Mouse (Mus musculus): Measurements from ENCODE around the gene Abhd6. TPM values are rescaled to one million over a fixed set of nuclear protein-coding genes. Genes with fewer than 3 reads are reported as not detected.
"Not testable (repeated sequence)": the region's sequence is repeated elsewhere in the genome, so short reads cannot be mapped to it uniquely, and the experiment has no call there.

Gene Abhd6
- polyA plus RNA-seq, 1 experiment from 2014 or later, result 24.2 TPM

DNA sequence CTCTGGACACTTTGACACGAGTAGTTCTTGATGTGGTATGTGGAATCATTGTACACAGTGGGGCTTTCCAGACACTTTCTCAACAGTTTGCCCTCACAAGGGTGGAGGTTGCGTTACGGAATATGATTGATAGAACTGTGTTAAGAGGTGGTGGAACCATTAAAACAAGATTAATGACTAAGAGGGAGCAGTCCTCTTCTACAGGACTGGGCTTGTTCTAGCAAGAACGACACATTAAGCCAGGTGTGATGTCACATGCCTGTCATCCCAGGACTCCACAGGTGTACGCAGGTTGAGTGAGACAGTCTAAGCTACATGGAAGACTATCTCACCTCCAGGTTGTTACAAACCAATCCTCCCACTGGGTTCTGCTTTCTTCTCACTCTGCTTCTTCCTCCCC is 3.3 kb upstream of the Abhd6 start:
- Histone ChIP-seq H3K27me3 (peaks cover 30% of the 10 kb centered on the region), H3K4me2 (no peak overlapping the region), H3K27ac (no peak overlapping the region), H3K36me3 (no peaks in the 10 kb centered on the region), H3K9ac (no peak overlapping the region), H3K9me3 (no peaks in the 10 kb centered on the region), H3K4me1 (peaks cover 19% of the 10 kb centered on the region), H3K4me3 (no peak overlapping the region)
- WGBS, result 78% methylated on average over 5 of the region's 5 CpGs
- ATAC-seq (ENCODE audit: insufficient number of reproducible peaks, insufficient read depth, low FRiP score, low TSS enrichment, low read depth), result no peak

DNA sequence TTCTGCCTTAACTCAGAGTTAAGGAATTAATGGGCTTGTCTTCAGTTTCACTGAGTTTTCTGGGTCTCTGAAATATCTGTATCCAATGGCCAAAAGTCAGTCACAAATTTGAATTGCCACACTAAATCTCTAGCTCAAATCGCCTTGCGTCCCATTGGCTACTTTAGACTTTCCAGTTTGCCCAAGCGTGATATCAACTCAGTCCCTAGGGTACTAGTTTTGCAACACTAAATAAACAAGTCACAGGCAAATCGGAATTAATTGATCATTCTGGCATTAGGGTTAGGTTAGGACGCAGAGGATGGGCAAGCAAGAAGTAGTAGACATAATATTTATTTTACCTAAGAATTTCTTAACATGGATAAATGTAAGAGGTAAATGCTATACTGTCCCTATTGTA is 2.5 kb upstream of the Abhd6 start:
- 82% methylated on average over 5 of the region's 5 CpGs for WGBS
- Histone ChIP-seq H3K27ac (no peak overlapping the region), H3K4me1 (peaks cover 20% of the 10 kb centered on the region), H3K36me3 (no peaks in the 10 kb centered on the region), H3K9me3 (no peaks in the 10 kb centered on the region), H3K9ac (no peak overlapping the region), H3K4me2 (no peak overlapping the region), H3K27me3 (peaks cover 30% of the 10 kb centered on the region), H3K4me3 (no peak overlapping the region)
- ATAC-seq (ENCODE audit: insufficient number of reproducible peaks, insufficient read depth, low FRiP score, low TSS enrichment, low read depth), result no peak

DNA sequence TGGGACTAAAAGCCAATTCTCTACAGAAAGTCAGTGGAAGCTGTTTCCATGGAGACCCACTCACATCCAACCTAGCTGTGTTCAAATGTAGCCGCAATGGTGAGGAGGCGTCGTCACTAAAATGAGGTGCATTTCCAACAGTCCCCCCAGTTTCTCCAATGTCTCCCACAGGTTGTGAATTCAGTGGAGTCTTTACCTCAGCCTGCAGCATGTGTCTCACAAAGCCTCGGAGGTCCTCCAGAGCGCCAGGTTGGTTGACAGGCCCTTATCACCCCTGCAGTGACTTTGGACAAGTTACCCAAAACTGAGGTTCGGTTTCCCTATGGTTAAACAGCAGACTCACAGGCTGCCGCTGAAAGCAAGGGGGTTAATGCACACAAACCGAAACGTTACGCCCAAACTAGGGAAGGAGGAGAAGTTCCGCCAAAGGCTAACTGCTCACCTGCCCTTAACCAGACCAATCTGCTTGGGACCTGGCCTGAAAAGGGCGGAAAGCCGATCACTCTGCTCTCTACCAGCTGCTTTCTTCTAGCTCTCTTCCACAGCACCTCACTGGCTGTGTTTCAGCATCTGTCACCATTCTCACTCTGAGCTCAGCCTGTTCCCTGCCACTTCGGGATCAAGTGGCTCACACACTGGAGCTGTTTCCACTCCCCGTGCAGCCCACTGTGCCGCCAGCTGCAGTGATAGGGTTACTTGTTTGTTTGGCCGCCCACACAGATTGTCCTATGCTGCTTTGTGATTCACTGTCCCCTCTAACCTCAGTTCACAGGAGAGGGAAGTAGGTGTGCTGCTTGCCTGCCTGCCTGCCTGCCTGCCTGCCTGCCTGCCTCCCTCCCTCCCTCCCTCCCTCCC is 1.6 kb upstream of the Abhd6 start:
- Histone ChIP-seq H3K36me3 (no peaks in the 10 kb centered on the region), H3K27me3 (peaks cover 30% of the 10 kb centered on the region), H3K4me2 (no peak overlapping the region), H3K9ac (0 out of 2 replicates have a peak overlapping the region, but pooled peaks have one; percentile 11), H3K4me3 (no peak overlapping the region), H3K9me3 (no peaks in the 10 kb centered on the region), H3K27ac (no peak overlapping the region), H3K4me1 (peaks cover 20% of the 10 kb centered on the region)
- WGBS, result 23% methylated on average over 17 of the region's 17 CpGs
- no peak for ATAC-seq (ENCODE audit: insufficient number of reproducible peaks, insufficient read depth, low FRiP score, low TSS enrichment, low read depth)

DNA sequence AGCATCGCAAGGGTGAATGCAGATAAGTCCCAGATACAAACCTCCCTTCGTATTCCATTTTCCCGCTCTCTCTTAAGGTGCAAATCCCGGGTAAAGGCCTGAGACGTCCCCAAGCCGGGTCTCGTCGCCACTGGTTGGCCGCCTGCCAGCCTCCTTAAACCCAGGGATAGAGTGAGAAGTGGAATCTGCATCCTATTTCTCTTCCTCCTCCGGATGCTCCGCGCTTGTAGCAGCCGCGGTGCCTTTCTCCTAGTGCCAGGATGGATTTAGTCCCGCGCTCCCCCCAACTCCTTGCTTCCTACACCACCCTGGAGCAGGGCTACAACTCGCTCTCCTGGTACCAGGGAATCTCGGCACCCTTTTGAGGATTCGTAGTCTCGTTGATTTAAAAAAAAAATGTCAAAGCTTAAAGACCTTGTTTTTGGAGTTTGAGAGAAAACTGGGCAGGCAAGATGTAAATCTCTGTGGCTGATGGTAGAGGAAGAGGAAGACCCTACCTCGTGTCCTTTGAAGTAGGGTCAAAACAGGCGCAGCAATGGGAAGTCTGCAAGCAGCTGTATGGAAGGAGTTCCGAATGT is 480 bp downstream of the Abhd6 start:
- H3K9ac ChIP-seq, result peak overlapping the region; percentile 73
- no peaks in the 10 kb centered on the region for H3K9me3 ChIP-seq
- H3K4me1 ChIP-seq, result peaks cover 22% of the 10 kb centered on the region
- under 1% methylated on average over 23 of the region's 23 CpGs for whole genome bisulfite sequencing
- H3K27me3 ChIP-seq, result peaks cover 30% of the 10 kb centered on the region
- H3K4me2 ChIP-seq, result peak overlapping the region; percentile 84
- H3K4me3 ChIP-seq, result peak overlapping the region; percentile 69
- H3K36me3 ChIP-seq, result no peaks in the 10 kb centered on the region
- peak; percentile 13; the same call in 1 of the 2 replicates for ATAC-seq (ENCODE audit: insufficient number of reproducible peaks, insufficient read depth, low FRiP score, low TSS enrichment, low read depth)
- peak overlapping the region; percentile 44 for H3K27ac ChIP-seq

DNA sequence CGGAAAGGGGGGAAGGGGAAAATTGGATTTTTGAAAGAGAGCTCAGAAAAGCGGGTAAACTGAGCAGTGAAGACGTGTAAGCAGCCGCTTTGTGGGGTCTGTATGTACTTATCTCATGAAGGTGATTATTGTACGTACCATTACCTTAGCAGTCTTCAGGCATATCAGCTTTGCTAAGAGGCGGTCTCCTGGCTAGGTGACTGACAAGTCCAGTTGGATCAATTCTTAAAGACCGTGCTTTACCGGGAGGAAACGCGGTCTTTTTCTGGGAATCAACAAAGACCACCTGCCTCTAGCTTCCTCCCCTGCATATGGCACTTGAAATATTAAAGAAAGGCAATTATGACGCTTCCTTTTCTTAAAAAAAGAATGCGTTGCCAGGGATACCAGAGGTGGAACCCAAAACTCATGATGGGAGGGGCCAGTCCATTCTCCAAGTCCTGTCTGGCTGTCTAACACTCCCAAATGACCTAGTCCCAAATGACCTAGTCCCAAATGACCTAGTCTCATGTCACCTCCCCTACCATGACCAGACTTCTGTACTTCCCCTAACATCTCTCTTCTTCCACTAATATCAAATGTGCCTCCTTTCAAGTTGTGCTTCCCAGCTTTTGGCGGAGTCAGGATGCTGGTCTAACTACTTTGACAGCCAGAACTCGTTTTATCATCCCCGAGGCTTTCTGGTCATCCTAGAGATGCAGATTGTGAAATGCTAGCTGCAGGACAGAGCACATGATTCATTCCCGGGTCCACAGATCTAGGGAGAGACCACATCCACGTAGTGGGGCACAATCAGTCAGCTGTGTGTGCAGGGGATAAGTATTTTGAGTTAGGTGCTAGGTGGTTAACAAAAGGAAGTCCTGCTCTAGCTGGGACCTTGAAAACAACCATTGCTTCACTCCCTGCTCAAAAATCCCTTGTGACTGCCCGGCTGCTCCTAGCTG is 1.3 kb downstream of the Abhd6 start:
- Histone ChIP-seq H3K36me3 (no peaks in the 10 kb centered on the region), H3K9ac (peak overlapping the region; percentile 73), H3K27ac (no peak overlapping the region), H3K4me2 (peak overlapping the region; percentile 84), H3K4me3 (peak overlapping the region; percentile 69), H3K4me1 (peaks cover 22% of the 10 kb centered on the region), H3K9me3 (no peaks in the 10 kb centered on the region), H3K27me3 (peaks cover 30% of the 10 kb centered on the region)
- 35% methylated on average over 18 of the region's 18 CpGs for WGBS
- ATAC-seq (ENCODE audit: insufficient number of reproducible peaks, insufficient read depth, low FRiP score, low TSS enrichment, low read depth), result no peak

DNA sequence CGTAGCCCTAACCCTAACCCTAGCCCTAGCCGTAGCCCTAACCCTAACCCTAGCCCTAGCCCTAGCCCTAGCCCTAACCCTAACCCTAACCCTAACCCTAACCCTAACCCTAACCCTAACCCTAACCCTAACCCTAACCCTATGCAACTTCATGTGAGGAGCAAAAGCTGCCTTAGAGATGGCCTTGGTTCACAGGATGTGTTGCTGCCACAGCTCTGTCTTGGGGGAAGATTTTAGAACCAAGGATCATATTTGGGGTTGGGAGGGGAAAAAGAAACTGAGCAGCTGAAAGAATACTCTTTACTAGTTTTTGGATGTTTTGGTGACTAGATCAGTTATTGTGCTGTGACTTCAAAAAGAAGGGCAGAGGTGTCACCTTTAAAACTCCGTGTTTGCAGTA is 3.4 kb downstream of the Abhd6 start:
- not testable (repeated sequence) for ATAC-seq (ENCODE audit: insufficient number of reproducible peaks, insufficient read depth, low FRiP score, low TSS enrichment, low read depth); H3K27ac ChIP-seq; H3K4me3 ChIP-seq; H3K9me3 ChIP-seq; H3K9ac ChIP-seq; H3K4me2 ChIP-seq; H3K36me3 ChIP-seq
- Histone ChIP-seq H3K27me3 (peaks cover 11% of the 10 kb centered on the region), H3K4me1 (peaks cover 25% of the 10 kb centered on the region)
- 61% methylated on average over 3 of the region's 3 CpGs for WGBS

DNA sequence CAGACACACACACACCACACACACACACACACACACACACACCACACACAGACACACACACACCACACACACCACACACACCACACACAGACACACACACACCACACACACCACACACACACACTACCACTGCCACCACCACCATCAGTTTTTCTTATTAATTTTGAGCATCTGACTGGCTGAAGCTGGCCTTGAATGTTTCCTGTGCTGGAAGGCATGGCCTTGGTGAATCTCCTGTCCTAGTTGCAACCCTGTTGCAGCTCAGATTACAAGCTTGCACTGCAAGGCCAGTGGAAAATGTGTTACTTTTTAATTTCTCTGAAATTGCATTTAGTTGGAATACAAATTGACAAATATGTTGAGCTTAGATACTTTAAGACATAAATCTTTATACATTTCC is 4.4 kb downstream of the Abhd6 start:
- Histone ChIP-seq H3K4me1 (peaks cover 24% of the 10 kb centered on the region), H3K9ac (no peak overlapping the region), H3K27ac (no peak overlapping the region), H3K9me3 (no peaks in the 10 kb centered on the region), H3K4me3 (no peak overlapping the region), H3K27me3 (peaks cover 2% of the 10 kb centered on the region), H3K4me2 (no peak overlapping the region), H3K36me3 (no peaks in the 10 kb centered on the region)
- ATAC-seq (ENCODE audit: insufficient number of reproducible peaks, insufficient read depth, low FRiP score, low TSS enrichment, low read depth), result no peak

DNA sequence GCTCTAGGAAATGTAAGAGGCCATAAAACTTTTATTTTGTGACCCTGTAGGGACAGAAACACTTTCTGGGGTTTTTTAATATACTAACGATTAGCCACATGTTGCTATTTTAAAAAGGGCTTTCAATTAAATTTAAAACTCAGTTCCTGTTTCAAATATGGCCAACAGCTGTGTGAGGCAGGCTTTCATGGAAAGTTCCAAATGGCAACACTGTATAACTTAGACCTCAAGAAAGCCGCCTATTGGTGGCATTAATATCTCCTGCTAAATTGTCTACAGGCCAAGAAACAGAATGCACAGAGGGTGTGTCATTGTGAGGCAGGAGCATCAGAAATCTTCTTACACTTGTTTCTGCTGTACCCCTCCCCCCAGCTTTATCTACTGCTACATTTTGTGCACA is 4.8 kb downstream of the Abhd6 start:
- Histone ChIP-seq H3K27ac (no peak overlapping the region), H3K36me3 (no peaks in the 10 kb centered on the region), H3K4me1 (peaks cover 28% of the 10 kb centered on the region), H3K9me3 (no peaks in the 10 kb centered on the region), H3K9ac (no peak overlapping the region), H3K27me3 (no peaks in the 10 kb centered on the region), H3K4me2 (no peak overlapping the region), H3K4me3 (no peak overlapping the region)
- 50% methylated on average over 2 of the region's 2 CpGs for WGBS
- ATAC-seq (ENCODE audit: insufficient number of reproducible peaks, insufficient read depth, low FRiP score, low TSS enrichment, low read depth), result no peak

DNA sequence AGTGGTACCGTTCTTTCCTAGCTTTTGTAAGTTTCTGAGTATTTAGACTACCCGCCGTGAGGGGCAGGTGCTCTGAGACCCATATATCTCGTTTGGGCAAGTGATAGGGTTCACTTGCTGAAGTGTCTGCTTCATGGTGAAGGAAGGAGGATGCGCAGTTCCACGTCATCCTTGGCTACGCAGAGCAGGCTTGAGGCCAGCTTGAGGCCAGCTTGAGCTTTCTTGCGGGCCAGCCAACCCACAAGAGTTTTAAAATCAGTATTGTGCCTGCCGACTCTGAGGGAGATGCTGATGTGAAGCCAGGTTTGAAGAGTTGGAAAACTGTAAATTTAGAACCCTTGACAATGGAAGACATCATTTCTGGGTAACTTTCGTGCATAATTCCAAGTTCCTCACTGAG is 5.2 kb downstream of the Abhd6 start:
- H3K36me3 ChIP-seq, result no peaks in the 10 kb centered on the region
- no peak overlapping the region for H3K27ac ChIP-seq
- no peak overlapping the region for H3K4me2 ChIP-seq
- 88% methylated on average over 10 of the region's 10 CpGs for WGBS
- no peak for ATAC-seq (ENCODE audit: insufficient number of reproducible peaks, insufficient read depth, low FRiP score, low TSS enrichment, low read depth)
- H3K9ac ChIP-seq, result no peak overlapping the region
- no peaks in the 10 kb centered on the region for H3K27me3 ChIP-seq
- no peaks in the 10 kb centered on the region for H3K9me3 ChIP-seq
- H3K4me3 ChIP-seq, result no peak overlapping the region
- H3K4me1 ChIP-seq, result peaks cover 32% of the 10 kb centered on the region

DNA sequence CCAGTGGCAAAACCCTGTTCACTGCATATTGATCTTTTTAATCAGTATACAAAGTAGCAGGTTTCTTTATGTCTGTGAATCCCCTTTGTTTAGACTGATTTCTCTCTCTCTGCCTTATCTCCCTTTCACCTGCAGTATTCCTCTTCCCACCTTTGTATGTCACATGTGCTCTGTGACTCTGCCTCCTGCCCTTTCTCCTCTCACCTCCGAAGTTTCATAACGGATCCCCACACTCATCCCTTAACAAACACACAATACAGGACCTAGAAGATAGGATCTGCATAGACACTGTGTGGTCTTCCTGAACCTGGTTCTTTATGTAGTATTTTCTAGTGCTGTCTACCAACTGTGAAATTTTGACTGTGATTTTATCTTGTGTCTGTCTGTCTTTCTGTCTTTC is 8.6 kb downstream of the Abhd6 start:
- ATAC-seq (ENCODE audit: insufficient number of reproducible peaks, insufficient read depth, low FRiP score, low TSS enrichment, low read depth), result no peak
- no peak overlapping the region for H3K4me2 ChIP-seq
- no peaks in the 10 kb centered on the region for H3K36me3 ChIP-seq
- H3K4me3 ChIP-seq, result no peak overlapping the region
- no peaks in the 10 kb centered on the region for H3K27me3 ChIP-seq
- peaks cover 21% of the 10 kb centered on the region for H3K4me1 ChIP-seq
- no peaks in the 10 kb centered on the region for H3K9me3 ChIP-seq
- 83% methylated on average over 2 of the region's 2 CpGs for WGBS
- no peak overlapping the region for H3K27ac ChIP-seq
- H3K9ac ChIP-seq, result no peak overlapping the region

DNA sequence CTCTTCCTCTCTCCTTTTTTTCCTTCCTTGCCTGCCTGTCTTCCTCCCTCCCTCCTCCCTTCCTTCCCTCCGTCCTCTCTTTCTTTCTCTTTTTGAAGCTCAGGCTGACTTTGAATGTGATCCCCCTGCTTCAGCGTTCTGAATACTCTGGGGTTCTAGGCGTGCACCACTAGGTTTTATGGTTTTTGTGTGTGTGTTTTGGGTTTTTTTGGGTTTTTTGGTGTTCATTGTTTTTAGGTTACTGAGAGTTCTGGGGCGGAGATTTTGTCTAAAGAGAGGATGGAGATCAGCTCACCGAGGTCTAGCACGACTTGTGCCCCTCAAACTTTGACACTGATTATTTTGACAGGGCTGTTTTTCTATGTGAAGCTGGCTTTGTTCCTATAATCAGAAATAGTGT is 9.2 kb downstream of the Abhd6 start:
- ATAC-seq (ENCODE audit: insufficient number of reproducible peaks, insufficient read depth, low FRiP score, low TSS enrichment, low read depth), result no peak
- H3K9me3 ChIP-seq, result no peaks in the 10 kb centered on the region
- H3K9ac ChIP-seq, result no peak overlapping the region
- H3K36me3 ChIP-seq, result no peaks in the 10 kb centered on the region
- WGBS, result 62% methylated on average over 6 of the region's 6 CpGs
- no peak overlapping the region for H3K27ac ChIP-seq
- H3K4me2 ChIP-seq, result no peak overlapping the region
- peaks cover 21% of the 10 kb centered on the region for H3K4me1 ChIP-seq
- no peaks in the 10 kb centered on the region for H3K27me3 ChIP-seq
- no peak overlapping the region for H3K4me3 ChIP-seq
